Mouse (Mus musculus): ENCODE measurements around the gene Dmrt1. TPM values are rescaled to one million over a fixed set of nuclear protein-coding genes. Genes with fewer than 3 reads are reported as not detected.
"Not testable (repeated sequence)": the region's sequence is repeated elsewhere in the genome, so short reads cannot be mapped to it uniquely, and the experiment has no call there.

The Dmrt1 gene
- 0.11 and 0.27 TPM in 2 replicates for polyA plus RNA-seq (2016; fragmentation: Nextera tagmentation; extraction: Ambion mirVana)

- Histone ChIP-seq H3K27ac (no peak within 1 kb of the TSS), H3K4me3 (peak within 1 kb of the TSS; percentile 25), H3K27me3 (replicated peaks) (peaks cover 65% of the 10 kb centered on the region), H3K9me3 (no peaks in the 10 kb centered on the region), H3K4me1 (peaks cover 15% of the 10 kb centered on the region), H3K4me2 (replicated peaks) (peak within 1 kb of the TSS; percentile 52), H3K36me3 (no peaks in the 10 kb centered on the region), H3K9ac (no peak within 1 kb of the TSS)
- ATAC-seq (ENCODE audit: low FRiP score, low read depth): no peak
- WGBS: under 1% methylated on average over 64 of the region's 64 CpGs
Measured at GRCm38 (mm10) chr19:25505360-25506196, at the start of gene Dmrt1. Gene Dmrt1, plus strand, starts transcription at chr19:25505618.

- 93% methylated on average over 8 of the region's 8 CpGs for WGBS
- Histone ChIP-seq H3K27me3 (replicated peaks) (no peaks in the 10 kb centered on the region), H3K36me3 (no peaks in the 10 kb centered on the region), H3K9me3 (no peaks in the 10 kb centered on the region), H3K4me1 (no peaks in the 10 kb centered on the region), H3K4me2 (replicated peaks) (no peak overlapping the region), H3K27ac (no peak overlapping the region), H3K9ac (no peak overlapping the region), H3K4me3 (no peak overlapping the region)
- ATAC-seq (ENCODE audit: low FRiP score, low read depth): no peak
Measured at GRCm38 (mm10) chr19:25460760-25461159, 44.7 kb upstream of the Dmrt1 start.

- Histone ChIP-seq H3K36me3 (no peaks in the 10 kb centered on the region), H3K4me2 (replicated peaks) (peak overlapping the region; percentile 4; the same call in 1 of the 2 replicates), H3K27ac (no peak overlapping the region), H3K4me1 (no peaks in the 10 kb centered on the region), H3K4me3 (no peak overlapping the region), H3K9me3 (no peaks in the 10 kb centered on the region), H3K9ac (no peak overlapping the region), H3K27me3 (replicated peaks) (no peaks in the 10 kb centered on the region)
- ATAC-seq (ENCODE audit: low FRiP score, low read depth): peak; percentile 58; the same call in 1 of the 2 replicates
- 53% methylated on average over 20 of the region's 20 CpGs for WGBS
Measured at GRCm38 (mm10) chr19:25461553-25462320, 43.7 kb upstream of the Dmrt1 start.

- not testable (repeated sequence) for H3K36me3 ChIP-seq; ATAC-seq (ENCODE audit: low FRiP score, low read depth)
- 66% methylated on average over 4 of the region's 4 CpGs for WGBS
Measured at GRCm38 (mm10) chr19:25475806-25476205, 29.6 kb upstream of the Dmrt1 start.

GRCm38 (mm10) chr19:25479152-25479669 is 26.2 kb upstream of the Dmrt1 start:
- no peak overlapping the region for H3K9ac ChIP-seq
- peaks cover 5% of the 10 kb centered on the region; the same call in 1 of the 2 replicates for H3K9me3 ChIP-seq
- no peaks in the 10 kb centered on the region for H3K27me3 ChIP-seq (replicated peaks)
- H3K27ac ChIP-seq: no peak overlapping the region
- ATAC-seq (ENCODE audit: low FRiP score, low read depth): no peak
- no peak overlapping the region for H3K4me2 ChIP-seq (replicated peaks)
- H3K36me3 ChIP-seq: no peaks in the 10 kb centered on the region
- H3K4me1 ChIP-seq: no peaks in the 10 kb centered on the region
- no peak overlapping the region for H3K4me3 ChIP-seq
- WGBS: 64% methylated on average over 5 of the region's 5 CpGs

More at GRCm38 (mm10) chr19:25475806-25476205, 29.6 kb upstream of the Dmrt1 start:
- H3K4me1 ChIP-seq; H3K4me2 ChIP-seq (replicated peaks); H3K27me3 ChIP-seq (replicated peaks); H3K4me3 ChIP-seq; H3K9ac ChIP-seq; H3K9me3 ChIP-seq; H3K27ac ChIP-seq: not testable (repeated sequence)

GRCm38 (mm10) chr19:25480820-25481219 is 24.6 kb upstream of the Dmrt1 start:
- no peak for ATAC-seq (ENCODE audit: low FRiP score, low read depth)
- H3K4me1 ChIP-seq: no peaks in the 10 kb centered on the region
- no peaks in the 10 kb centered on the region for H3K27me3 ChIP-seq (replicated peaks)
- H3K9me3 ChIP-seq: peaks cover 4% of the 10 kb centered on the region; the same call in 1 of the 2 replicates
- no peak overlapping the region for H3K4me2 ChIP-seq (replicated peaks)
- no peaks in the 10 kb centered on the region for H3K36me3 ChIP-seq
- no peak overlapping the region for H3K4me3 ChIP-seq
- H3K27ac ChIP-seq: no peak overlapping the region
- no peak overlapping the region for H3K9ac ChIP-seq
- WGBS: 87% methylated on average over 6 of the region's 6 CpGs

- H3K27ac ChIP-seq: no peak overlapping the region
- peaks cover 5% of the 10 kb centered on the region; the same call in 1 of the 2 replicates for H3K4me1 ChIP-seq
- 21% methylated on average over 14 of the region's 14 CpGs for WGBS
- H3K36me3 ChIP-seq: no peaks in the 10 kb centered on the region
- ATAC-seq (ENCODE audit: low FRiP score, low read depth): no peak
- peaks cover 14% of the 10 kb centered on the region for H3K27me3 ChIP-seq (replicated peaks)
- H3K4me3 ChIP-seq: no peak overlapping the region
- H3K9ac ChIP-seq: no peak overlapping the region
- H3K4me2 ChIP-seq (replicated peaks): peak overlapping the region; percentile 32
- H3K9me3 ChIP-seq: no peaks in the 10 kb centered on the region
Measured at GRCm38 (mm10) chr19:25486561-25486960, 18.9 kb upstream of the Dmrt1 start.

GRCm38 (mm10) chr19:25487350-25487749 is 18.1 kb upstream of the Dmrt1 start:
- Histone ChIP-seq H3K27me3 (replicated peaks) (peaks cover 14% of the 10 kb centered on the region), H3K9me3 (no peaks in the 10 kb centered on the region), H3K27ac (no peak overlapping the region), H3K4me3 (no peak overlapping the region), H3K36me3 (no peaks in the 10 kb centered on the region), H3K4me2 (replicated peaks) (no peak overlapping the region), H3K4me1 (peaks cover 5% of the 10 kb centered on the region; the same call in 1 of the 2 replicates), H3K9ac (no peak overlapping the region)
- WGBS: 21% methylated on average over 1 of the region's 1 CpGs
- ATAC-seq (ENCODE audit: low FRiP score, low read depth): no peak

- Histone ChIP-seq H3K4me2 (replicated peaks) (no peak overlapping the region), H3K4me3 (no peak overlapping the region), H3K27ac (no peak overlapping the region), H3K4me1 (peaks cover 5% of the 10 kb centered on the region; the same call in 1 of the 2 replicates), H3K27me3 (replicated peaks) (peaks cover 14% of the 10 kb centered on the region), H3K36me3 (no peaks in the 10 kb centered on the region), H3K9ac (no peak overlapping the region), H3K9me3 (no peaks in the 10 kb centered on the region)
- WGBS: 9% methylated on average over 2 of the region's 2 CpGs
- ATAC-seq (ENCODE audit: low FRiP score, low read depth): no peak
Measured at GRCm38 (mm10) chr19:25488546-25488945, 16.9 kb upstream of the Dmrt1 start.

- H3K36me3 ChIP-seq: no peaks in the 10 kb centered on the region
- no peak for ATAC-seq (ENCODE audit: low FRiP score, low read depth)
- peaks cover 5% of the 10 kb centered on the region; the same call in 1 of the 2 replicates for H3K4me1 ChIP-seq
- WGBS: 66% methylated on average over 2 of the region's 2 CpGs
- no peaks in the 10 kb centered on the region for H3K9me3 ChIP-seq
- no peak overlapping the region for H3K9ac ChIP-seq
- no peak overlapping the region for H3K27ac ChIP-seq
- peaks cover 14% of the 10 kb centered on the region for H3K27me3 ChIP-seq (replicated peaks)
- no peak overlapping the region for H3K4me2 ChIP-seq (replicated peaks)
- H3K4me3 ChIP-seq: no peak overlapping the region
Measured at GRCm38 (mm10) chr19:25489546-25489945, 15.9 kb upstream of the Dmrt1 start.

- no peak for ATAC-seq (ENCODE audit: low FRiP score, low read depth)
- H3K4me3 ChIP-seq: no peak overlapping the region
- no peaks in the 10 kb centered on the region for H3K9me3 ChIP-seq
- WGBS: 78% methylated on average over 6 of the region's 6 CpGs
- H3K9ac ChIP-seq: no peak overlapping the region
- H3K36me3 ChIP-seq: no peaks in the 10 kb centered on the region
- H3K4me1 ChIP-seq: no peaks in the 10 kb centered on the region
- H3K27ac ChIP-seq: no peak overlapping the region
- 0 out of 2 replicates have a peak, but pooled peaks cover 4% of the 10 kb centered on the region for H3K27me3 ChIP-seq (replicated peaks)
- no peak overlapping the region for H3K4me2 ChIP-seq (replicated peaks)
Measured at GRCm38 (mm10) chr19:25497434-25497833, 8.0 kb upstream of the Dmrt1 start.

- 37% methylated on average over 10 of the region's 10 CpGs for WGBS
- Histone ChIP-seq H3K9me3 (no peaks in the 10 kb centered on the region), H3K4me2 (replicated peaks) (no peak overlapping the region), H3K27me3 (replicated peaks) (peaks cover 68% of the 10 kb centered on the region), H3K27ac (no peak overlapping the region), H3K4me3 (no peak overlapping the region), H3K4me1 (peaks cover 15% of the 10 kb centered on the region), H3K9ac (no peak overlapping the region), H3K36me3 (no peaks in the 10 kb centered on the region)
- no peak for ATAC-seq (ENCODE audit: low FRiP score, low read depth)
Measured at GRCm38 (mm10) chr19:25504878-25505277, 540 bp upstream of the Dmrt1 start.
